Mouse (Mus musculus): ENCODE measurements at regions not wholly inside any gene's neighbourhood (a gene's known extent, or its start where the extent isn't known, plus 50 kb on each side); places are given as distances from the start of the nearest gene placed in this dataset.

DNA sequence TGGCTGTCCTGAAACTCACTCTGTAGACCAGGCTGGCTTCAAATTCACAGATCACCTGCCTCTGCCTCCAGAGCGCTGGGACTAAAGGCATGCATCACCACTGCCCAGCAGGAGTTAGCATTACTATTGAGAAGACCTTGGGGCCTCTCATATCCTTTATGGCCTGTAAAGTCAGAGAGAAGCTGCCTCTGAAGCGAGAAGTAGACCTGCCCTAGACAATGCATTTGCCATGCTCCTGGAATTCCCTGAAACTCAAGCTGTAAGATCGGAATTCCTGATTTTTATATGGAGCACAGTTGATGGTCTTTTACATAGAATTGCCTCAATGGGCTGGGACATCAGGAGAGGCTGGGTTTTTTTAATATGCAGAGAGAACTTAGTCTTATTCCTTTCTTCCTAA lies 174.0 kb upstream of the Tenm3 start:
- Histone ChIP-seq H3K4me2 (ENCODE audit: low read depth, low read length, poor library complexity, severe bottlenecking) (no peak overlapping the region), H3K4me1 (ENCODE audit: insufficient read depth, low read length) (no peaks in the 10 kb centered on the region), H3K9ac (replicated peaks; ENCODE audit: low read length, poor library complexity, severe bottlenecking) (no peak overlapping the region), H3K4me3 (ENCODE audit: low read depth, low read length) (no peak overlapping the region), H3K36me3 (ENCODE audit: insufficient read depth, low read length) (no peaks in the 10 kb centered on the region), H3K27ac (ENCODE audit: low read depth, low read length) (no peak overlapping the region), H3K27me3 (ENCODE audit: insufficient read depth, low read length) (no peaks in the 10 kb centered on the region), H3K9me3 (ENCODE audit: low read length) (no peaks in the 10 kb centered on the region)
- ATAC-seq (ENCODE audit: low FRiP score) (no peak), DNase-seq (ENCODE audit: low spot score) (no peak)
- no peak for TF ChIP-seq CTCF (IDR thresholded peaks at IDR 0.05)
- 82% methylated on average over 3 of the region's 3 CpGs for WGBS

DNA sequence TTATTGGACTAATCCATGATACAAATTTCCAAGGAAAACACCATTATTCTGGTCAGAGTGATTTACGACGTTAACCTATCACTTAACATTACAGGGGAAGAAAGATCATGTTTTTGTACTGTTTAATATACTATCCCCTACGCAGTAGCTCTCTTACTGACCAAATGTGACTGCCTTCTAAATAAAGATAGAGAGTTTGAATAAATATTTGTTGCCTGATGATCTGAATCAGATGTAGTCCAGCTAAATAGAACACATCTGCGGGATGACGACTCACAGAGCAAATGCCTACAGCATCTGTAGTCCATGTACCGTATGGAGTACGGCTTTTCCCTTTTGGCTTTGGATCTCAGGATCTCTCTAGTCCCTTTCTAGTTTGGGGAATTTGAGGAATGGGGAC lies 171.9 kb upstream of the Tenm3 start:
- H3K27ac ChIP-seq (ENCODE audit: low read depth, low read length): no peak overlapping the region
- H3K9ac ChIP-seq (replicated peaks; ENCODE audit: low read length, poor library complexity, severe bottlenecking): no peak overlapping the region
- 84% methylated on average over 7 of the region's 7 CpGs for WGBS
- no peaks in the 10 kb centered on the region for H3K36me3 ChIP-seq (ENCODE audit: insufficient read depth, low read length)
- TF ChIP-seq CTCF (IDR thresholded peaks at IDR 0.05): no peak
- H3K9me3 ChIP-seq (ENCODE audit: low read length): no peaks in the 10 kb centered on the region
- H3K4me1 ChIP-seq (ENCODE audit: insufficient read depth, low read length): no peaks in the 10 kb centered on the region
- ATAC-seq (ENCODE audit: low FRiP score) (no peak), DNase-seq (ENCODE audit: low spot score) (no peak)
- H3K27me3 ChIP-seq (ENCODE audit: insufficient read depth, low read length): no peaks in the 10 kb centered on the region
- no peak overlapping the region for H3K4me3 ChIP-seq (ENCODE audit: low read depth, low read length)
- no peak overlapping the region for H3K4me2 ChIP-seq (ENCODE audit: low read depth, low read length, poor library complexity, severe bottlenecking)

DNA sequence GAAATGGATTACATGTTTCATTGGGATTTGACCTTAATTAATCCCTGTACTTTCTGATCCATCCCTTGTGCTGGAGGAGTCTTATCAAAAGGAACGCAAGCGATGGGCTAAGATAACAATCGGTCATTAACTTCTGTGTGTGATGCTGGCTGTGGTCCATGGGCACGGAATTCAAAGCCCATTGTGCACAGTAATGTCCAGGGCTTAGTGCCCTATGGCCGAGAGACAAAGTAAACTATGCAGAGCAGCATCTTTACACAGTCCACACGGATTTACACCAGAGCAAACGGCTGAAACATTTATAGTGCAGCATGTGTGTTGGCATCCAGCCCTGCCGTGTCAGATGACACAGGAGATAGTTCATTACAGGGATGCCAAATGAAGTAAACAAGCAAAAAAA lies 171.4 kb upstream of the Tenm3 start:
- no peaks in the 10 kb centered on the region for H3K36me3 ChIP-seq (ENCODE audit: insufficient read depth, low read length)
- no peak overlapping the region for H3K4me3 ChIP-seq (ENCODE audit: low read depth, low read length)
- TF ChIP-seq CTCF (IDR thresholded peaks at IDR 0.05): no peak
- no peaks in the 10 kb centered on the region for H3K9me3 ChIP-seq (ENCODE audit: low read length)
- DNase-seq (ENCODE audit: low spot score): peak; percentile 1
- H3K27ac ChIP-seq (ENCODE audit: low read depth, low read length): no peak overlapping the region
- WGBS: 47% methylated on average over 8 of the region's 8 CpGs
- H3K9ac ChIP-seq (replicated peaks; ENCODE audit: low read length, poor library complexity, severe bottlenecking): no peak overlapping the region
- H3K4me1 ChIP-seq (ENCODE audit: insufficient read depth, low read length): no peaks in the 10 kb centered on the region
- H3K27me3 ChIP-seq (ENCODE audit: insufficient read depth, low read length): no peaks in the 10 kb centered on the region
- H3K4me2 ChIP-seq (ENCODE audit: low read depth, low read length, poor library complexity, severe bottlenecking): no peak overlapping the region
- ATAC-seq (ENCODE audit: low FRiP score): no peak

DNA sequence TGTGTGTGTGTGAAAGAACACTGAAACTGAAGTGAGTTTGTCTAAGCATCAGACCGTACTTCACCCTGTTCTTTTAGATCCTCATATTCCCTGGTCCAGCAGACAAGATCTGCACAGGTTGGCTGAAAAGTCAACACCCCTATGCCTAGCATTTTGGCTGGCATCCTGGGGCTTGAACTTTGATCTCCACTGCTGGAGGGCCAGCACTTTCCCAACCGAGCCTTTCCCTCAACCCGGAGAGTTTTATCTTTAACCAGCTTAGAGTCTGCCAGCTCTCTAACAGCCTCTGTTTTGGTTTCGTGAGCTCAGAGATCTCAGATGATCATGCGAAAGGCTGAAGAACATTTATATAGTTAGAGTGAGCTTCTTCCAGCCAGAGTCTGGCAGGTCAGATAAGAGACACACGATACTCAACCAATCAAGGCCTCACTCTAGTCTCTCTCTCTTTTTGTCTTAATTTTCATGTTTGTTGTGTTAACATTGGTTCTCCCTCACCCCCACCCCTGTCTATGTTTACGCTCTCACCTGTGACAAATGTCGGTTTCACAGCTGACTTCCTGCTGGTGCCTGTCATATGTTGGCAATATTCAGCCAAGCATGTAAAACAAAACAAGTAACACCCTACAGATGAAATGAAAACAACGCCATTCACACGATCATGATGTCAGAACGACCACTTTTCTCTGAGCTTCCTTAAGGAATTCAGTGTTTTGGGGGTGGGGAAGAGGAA lies 162.7 kb upstream of the Tenm3 start:
- no peak overlapping the region for H3K4me3 ChIP-seq (ENCODE audit: low read depth, low read length)
- no peak for DNase-seq (ENCODE audit: low spot score)
- no peak for TF ChIP-seq CTCF (IDR thresholded peaks at IDR 0.05)
- no peaks in the 10 kb centered on the region for H3K4me1 ChIP-seq (ENCODE audit: insufficient read depth, low read length)
- H3K27me3 ChIP-seq (ENCODE audit: insufficient read depth, low read length): no peaks in the 10 kb centered on the region
- no peak overlapping the region for H3K27ac ChIP-seq (ENCODE audit: low read depth, low read length)
- no peak overlapping the region for H3K9ac ChIP-seq (replicated peaks; ENCODE audit: low read length, poor library complexity, severe bottlenecking)
- WGBS: 81% methylated on average over 11 of the region's 11 CpGs
- H3K4me2 ChIP-seq (ENCODE audit: low read depth, low read length, poor library complexity, severe bottlenecking): no peak overlapping the region
- H3K9me3 ChIP-seq (ENCODE audit: low read length): no peaks in the 10 kb centered on the region
- no peak for ATAC-seq (ENCODE audit: low FRiP score)
- H3K36me3 ChIP-seq (ENCODE audit: insufficient read depth, low read length): no peaks in the 10 kb centered on the region

DNA sequence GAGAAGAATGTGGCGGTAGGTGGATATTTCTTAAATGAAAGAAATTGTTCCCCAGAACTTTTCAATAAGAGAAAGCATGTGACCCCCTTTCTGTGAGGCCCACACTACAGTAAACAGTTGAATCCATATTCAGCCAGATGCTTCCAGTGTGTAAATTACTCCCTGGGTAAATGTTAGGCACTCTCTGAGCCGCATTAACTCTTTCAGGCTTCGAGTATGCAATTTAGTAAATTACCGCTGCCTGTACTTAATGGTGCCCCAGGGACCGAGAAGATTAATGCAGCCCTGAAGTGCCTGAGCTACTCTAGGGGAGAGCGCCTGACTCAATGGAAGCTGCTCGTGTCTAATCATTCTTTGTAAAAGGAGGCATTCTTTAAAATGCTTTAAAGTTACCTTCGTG lies 137.9 kb upstream of the Tenm3 start:
- no peak for TF ChIP-seq CTCF (IDR thresholded peaks at IDR 0.05)
- DNase-seq (ENCODE audit: low spot score) (peak; percentile 30), ATAC-seq (ENCODE audit: low FRiP score) (no peak)
- Histone ChIP-seq H3K27ac (ENCODE audit: low read depth, low read length) (no peak overlapping the region), H3K9me3 (ENCODE audit: low read length) (no peaks in the 10 kb centered on the region), H3K4me3 (ENCODE audit: low read depth, low read length) (no peak overlapping the region), H3K4me2 (ENCODE audit: low read depth, low read length, poor library complexity, severe bottlenecking) (no peak overlapping the region), H3K36me3 (ENCODE audit: insufficient read depth, low read length) (no peaks in the 10 kb centered on the region), H3K4me1 (ENCODE audit: insufficient read depth, low read length) (no peaks in the 10 kb centered on the region), H3K27me3 (ENCODE audit: insufficient read depth, low read length) (no peaks in the 10 kb centered on the region), H3K9ac (replicated peaks; ENCODE audit: low read length, poor library complexity, severe bottlenecking) (no peak overlapping the region)
- 48% methylated on average over 8 of the region's 8 CpGs for WGBS

DNA sequence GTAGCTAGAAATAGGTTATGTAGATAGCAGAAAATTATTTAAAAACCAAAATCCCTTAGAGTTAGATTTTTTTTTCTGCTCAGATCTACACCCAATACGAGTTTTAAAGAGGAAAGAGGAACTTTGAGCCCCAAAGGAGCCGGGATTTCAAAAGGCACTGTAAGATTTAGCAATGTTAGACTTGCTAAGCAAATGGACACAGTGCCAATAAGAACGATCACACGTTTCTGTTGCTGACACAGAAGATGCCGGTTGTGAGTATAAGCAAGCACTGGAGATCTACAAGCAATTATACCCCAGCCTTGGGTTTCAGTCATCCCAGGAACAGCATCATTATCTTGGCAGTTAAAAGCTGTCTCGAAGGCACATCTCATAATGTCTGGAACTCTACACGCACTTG lies 137.0 kb upstream of the Tenm3 start:
- WGBS: 81% methylated on average over 7 of the region's 7 CpGs
- Histone ChIP-seq H3K36me3 (ENCODE audit: insufficient read depth, low read length) (no peaks in the 10 kb centered on the region), H3K9ac (replicated peaks; ENCODE audit: low read length, poor library complexity, severe bottlenecking) (no peak overlapping the region), H3K27me3 (ENCODE audit: insufficient read depth, low read length) (no peaks in the 10 kb centered on the region), H3K27ac (ENCODE audit: low read depth, low read length) (no peak overlapping the region), H3K4me2 (ENCODE audit: low read depth, low read length, poor library complexity, severe bottlenecking) (no peak overlapping the region), H3K4me1 (ENCODE audit: insufficient read depth, low read length) (no peaks in the 10 kb centered on the region), H3K4me3 (ENCODE audit: low read depth, low read length) (no peak overlapping the region), H3K9me3 (ENCODE audit: low read length) (no peaks in the 10 kb centered on the region)
- DNase-seq (ENCODE audit: low spot score): no peak
- no peak for ATAC-seq (ENCODE audit: low FRiP score)
- no peak for TF ChIP-seq CTCF (IDR thresholded peaks at IDR 0.05)
